Mouse (Mus musculus) retina, embryonic 14.5 days (tissue): ENCODE measurements at regions not wholly inside any gene's neighbourhood (a gene's known extent, or its start where the extent isn't known, plus 50 kb on each side); places are given as distances from the start of the nearest gene placed in this dataset.

Experiments used
- DNase-seq: peaks from one replicate; pipeline ENCODE4 v3.0.0-alpha.2; 2015; ENCODE audit warnings: low spot score

- peak; percentile 42 for DNase-seq
Measured at GRCm38 (mm10) chr1:132820136-132820535, 59.9 kb upstream of the Lrrn2 start.

GRCm38 (mm10) chr1:132818296-132818695, 61.8 kb upstream of the Lrrn2 start:
- no peak for DNase-seq

DNA sequence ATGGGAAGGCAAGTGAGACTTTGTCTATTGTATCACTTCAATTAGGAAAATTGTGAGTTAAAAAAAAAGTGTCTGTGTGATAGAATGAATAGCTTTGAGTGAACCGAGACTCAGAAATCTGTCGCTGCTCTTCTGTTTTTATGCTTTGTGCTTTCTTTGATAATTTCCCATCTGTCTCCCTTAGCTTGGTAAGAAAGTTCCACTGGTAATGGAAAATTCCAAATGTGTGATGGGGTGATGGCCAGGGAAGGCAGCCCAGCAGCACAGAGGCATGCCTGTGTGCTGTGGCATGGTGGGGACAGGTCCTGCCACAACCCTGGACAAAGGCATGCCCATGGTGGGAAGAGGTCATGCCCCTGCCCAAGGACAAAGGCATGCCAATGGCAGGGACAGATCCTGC, 62.7 kb upstream of the Lrrn2 start:
- DNase-seq: no peak

DNA sequence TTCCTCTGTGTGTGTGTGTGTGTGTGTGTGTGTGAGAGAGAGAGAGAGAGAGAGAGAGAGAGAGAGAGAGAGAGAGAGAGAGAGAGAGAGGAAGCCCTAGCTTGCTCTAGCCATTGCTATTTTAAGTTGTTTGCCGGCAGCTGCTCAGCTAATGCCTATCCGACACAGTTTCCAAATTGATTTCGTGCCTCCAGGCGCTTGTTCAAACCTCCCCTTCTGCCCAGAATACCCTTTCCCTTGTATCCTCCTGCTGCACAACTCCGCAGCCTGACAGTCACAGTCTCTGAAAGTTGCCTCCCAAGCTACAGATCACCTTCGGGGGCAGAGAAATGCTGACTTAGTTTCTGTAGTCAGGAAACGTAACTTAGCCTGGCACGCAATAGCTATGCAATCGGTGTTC, 63.9 kb upstream of the Nfasc start:
- no peak for DNase-seq

GRCm38 (mm10) chr1:132803842-132804241, 62.2 kb upstream of the Nfasc start:
- no peak for DNase-seq

GRCm38 (mm10) chr1:132802380-132802779, 60.8 kb upstream of the Nfasc start:
- peak; percentile 41 for DNase-seq

- DNase-seq: peak; percentile 78
Measured at GRCm38 (mm10) chr1:132800285-132800684, 58.7 kb upstream of the Nfasc start.

- peak; percentile 75 for DNase-seq
Measured at GRCm38 (mm10) chr1:132799258-132799657, 57.7 kb upstream of the Nfasc start.

DNA sequence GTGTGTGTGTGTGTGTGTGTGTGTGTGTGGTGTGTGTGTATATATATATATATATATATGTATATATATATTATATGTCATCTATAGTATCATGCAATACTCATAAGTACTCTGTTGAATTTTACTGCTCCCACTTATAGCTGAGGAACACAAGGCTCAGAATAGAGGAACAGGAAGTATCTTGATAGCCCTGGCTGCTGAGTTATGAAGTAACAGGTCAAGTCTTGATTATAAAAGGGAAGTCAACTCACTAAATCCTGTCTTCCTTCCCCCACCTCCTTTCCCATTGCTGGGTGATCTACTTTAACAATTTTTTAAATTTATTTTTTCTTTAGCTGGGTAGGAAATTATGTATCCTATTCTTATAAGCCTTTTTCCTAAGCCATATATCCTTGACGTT, 52.9 kb upstream of the Nfasc start:
- no peak for DNase-seq
